Mouse (Mus musculus): ENCODE results near the gene Gm10487. TPM values are rescaled to one million over a fixed set of nuclear protein-coding genes. Genes with fewer than 3 reads are reported as not detected.

The Gm10487 gene
- not detected for polyA plus RNA-seq (2014; fragmentation: Illumina TruSeq; extraction: RNeasy Lipid Tissue Mini Kit (QIAGEN cat#74804); ENCODE audit: low read depth, low replicate concordance)

DNA sequence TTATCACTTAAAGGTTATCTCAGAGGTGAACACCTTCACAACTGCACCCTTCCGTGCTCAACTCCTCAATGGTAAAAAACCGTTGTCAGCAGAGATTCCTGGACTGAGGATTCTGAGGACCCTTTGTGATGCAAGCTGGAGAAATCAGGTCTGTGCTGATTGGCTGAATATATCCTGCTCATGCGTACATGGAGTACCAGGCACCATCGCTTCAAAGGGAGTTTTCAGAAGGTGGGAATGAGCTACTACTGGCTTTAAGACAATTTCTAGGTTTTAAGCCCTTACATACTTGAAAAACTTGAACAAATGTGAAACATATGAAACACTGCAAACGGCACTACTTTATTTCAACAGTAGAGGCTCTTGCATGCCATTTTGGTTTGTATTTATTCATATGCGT lies at the start of gene Gm10487:
Gm10487 (minus strand) TSS at position 101 of the 400 bp plus-strand sequence.

All from sigmoid colon, adult 10 weeks (tissue).